Mouse (Mus musculus) embryo, embryonic 10 days (tissue): ENCODE data around the gene Nxt2.
"Not testable (repeated sequence)": the region's sequence is repeated elsewhere in the genome, so short reads cannot be mapped to it uniquely, and the experiment has no call there.

Experiments
- DNase-seq: peaks from one replicate; pipeline ENCODE4 v3.0.0-alpha.2; 2015; ENCODE audit warnings: low spot score

The Nxt2 gene

DNA sequence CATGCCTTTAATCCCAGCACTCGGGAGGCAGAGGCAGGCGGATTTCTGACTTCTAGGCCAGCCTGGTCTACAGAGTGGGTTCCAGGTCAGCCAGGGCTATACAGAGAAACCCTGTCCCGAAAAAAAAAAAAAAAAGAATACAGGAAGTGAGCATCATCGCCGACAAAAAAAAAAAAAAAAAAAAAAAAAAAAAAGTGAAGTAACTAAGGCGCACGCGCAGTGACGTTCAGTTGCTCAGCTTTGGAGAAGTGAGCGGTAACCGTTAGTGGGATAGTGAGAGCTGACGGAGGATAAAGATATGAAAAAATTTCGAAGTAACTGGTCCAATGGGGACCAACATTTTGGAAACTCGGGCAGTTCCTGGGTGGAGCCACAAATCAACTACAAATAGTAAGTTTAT, at the start of gene Nxt2:
TSS of gene Nxt2 (plus strand) at position 229 of the 400 bp plus-strand sequence.
- DNase-seq = no peak

DNA sequence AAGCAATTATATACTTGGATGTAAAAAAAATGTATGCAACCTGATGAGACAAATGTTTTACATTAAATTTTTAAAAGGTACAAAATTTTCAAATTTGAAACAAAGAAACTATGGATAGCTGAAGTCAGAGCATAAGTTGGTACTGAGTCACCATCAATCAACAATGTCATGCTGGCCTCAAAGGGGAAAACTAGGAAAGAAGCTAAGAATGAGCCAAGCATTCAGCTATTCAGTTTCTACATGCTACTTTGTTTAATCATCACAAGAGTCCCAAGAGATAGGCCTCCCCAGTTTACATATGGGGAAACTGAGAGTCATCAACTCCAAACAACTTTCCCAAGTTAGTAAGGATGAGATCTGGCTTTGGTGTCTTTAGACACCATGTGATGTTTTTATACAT, 49.6 kb upstream of the Nxt2 start:
- no peak for DNase-seq

- DNase-seq = no peak
Measured at GRCm38 (mm10) chrX:142182026-142182425, 44.5 kb upstream of the Nxt2 start.

DNA sequence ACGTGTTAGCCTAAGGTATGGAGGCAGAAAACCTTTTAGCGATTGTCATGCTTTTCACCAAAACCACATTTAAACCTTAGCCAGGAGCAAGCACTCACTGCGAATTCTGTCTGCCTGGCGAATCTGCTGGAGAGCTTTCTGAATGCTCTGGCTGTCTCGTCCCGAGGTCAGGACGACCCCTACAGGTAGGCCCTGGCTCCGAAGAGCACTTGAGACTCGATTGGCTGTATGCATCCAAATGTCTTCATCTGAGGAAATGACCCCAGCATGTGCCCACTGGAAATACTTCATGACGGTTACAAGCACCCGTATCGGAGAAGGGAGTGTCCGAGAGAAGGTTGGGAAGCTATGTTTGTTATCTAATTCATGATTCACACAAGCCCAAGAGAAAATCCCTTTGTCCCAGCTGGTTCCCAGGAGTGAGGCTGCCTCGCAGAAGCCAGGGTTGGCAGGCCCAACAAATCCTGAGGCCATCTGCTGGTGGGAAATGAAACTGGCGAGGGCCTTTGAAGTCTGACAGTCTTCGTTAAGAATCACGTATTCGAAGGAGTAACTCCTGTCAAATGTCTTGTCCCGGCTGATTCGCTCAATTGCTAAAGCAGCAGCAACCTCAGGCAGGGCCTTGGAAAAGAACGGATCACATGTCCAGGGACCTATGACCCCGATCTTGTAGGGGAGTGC, 37.4 kb upstream of the Nxt2 start:
- DNase-seq = peak; percentile 72

GRCm38 (mm10) chrX:142190355-142190754, 36.2 kb upstream of the Nxt2 start:
- no peak for DNase-seq

GRCm38 (mm10) chrX:142194420-142194819, 32.1 kb upstream of the Nxt2 start:
- no peak for DNase-seq

- no peak for DNase-seq
Measured at GRCm38 (mm10) chrX:142195551-142195950, 31.0 kb upstream of the Nxt2 start.

DNA sequence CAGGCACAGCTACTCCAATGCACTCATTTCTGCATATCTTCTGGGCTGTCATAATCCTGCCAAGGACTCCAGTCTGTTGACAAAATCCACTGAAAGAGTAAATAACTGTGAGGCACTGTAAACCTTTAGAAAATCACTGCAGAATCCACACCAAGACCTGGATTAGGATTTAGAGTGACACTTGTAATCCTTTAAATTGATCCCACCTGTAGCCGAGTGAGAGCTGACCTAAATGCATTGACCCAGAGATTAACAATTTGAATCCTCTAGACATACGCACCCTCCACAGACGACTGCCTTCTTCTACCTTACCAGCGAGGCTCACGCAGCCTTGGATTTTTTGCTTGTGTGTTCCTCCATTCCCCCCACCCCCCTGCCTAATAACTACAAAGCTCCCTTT, 29.7 kb upstream of the Nxt2 start, which contains the start of gene Gucy2f:
TSS of gene Gucy2f (minus strand) at position 101 of the 400 bp plus-strand sequence.
- no peak for DNase-seq

GRCm38 (mm10) chrX:142200295-142200694, 26.3 kb upstream of the Nxt2 start:
- DNase-seq = peak; percentile 52

DNA sequence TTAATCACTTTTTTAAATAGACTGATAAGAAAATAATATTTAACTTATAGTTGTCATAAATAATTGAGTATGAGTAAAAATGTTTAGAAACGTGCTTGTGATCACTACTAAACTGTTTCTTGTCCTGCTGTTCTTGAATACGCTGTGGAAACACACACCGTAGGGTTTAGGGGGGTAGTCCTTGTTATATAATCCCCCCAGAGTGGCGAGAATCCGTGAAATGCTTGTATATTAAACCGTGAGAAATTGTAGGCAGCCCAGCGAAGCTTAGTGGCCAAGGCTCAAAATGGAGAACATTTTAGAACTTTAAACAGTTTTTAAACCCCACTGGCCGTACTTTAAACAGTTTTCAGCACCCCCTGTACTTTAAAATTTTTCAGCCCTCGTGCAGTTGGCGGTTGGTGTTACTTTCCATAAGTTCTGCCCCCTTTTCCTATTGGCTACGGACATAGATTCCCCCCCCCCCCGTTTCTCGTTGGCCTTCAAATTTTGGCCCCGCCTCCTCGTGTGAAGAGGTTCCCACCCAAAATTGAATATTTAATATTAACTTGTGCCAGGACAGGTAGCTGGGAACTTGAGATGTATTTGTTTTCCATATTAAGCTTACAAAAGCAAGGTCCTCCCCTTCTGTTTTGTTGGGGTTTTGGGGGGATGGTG, 956 bp downstream of the Nxt2 start:
- peak; percentile 59 for DNase-seq

DNA sequence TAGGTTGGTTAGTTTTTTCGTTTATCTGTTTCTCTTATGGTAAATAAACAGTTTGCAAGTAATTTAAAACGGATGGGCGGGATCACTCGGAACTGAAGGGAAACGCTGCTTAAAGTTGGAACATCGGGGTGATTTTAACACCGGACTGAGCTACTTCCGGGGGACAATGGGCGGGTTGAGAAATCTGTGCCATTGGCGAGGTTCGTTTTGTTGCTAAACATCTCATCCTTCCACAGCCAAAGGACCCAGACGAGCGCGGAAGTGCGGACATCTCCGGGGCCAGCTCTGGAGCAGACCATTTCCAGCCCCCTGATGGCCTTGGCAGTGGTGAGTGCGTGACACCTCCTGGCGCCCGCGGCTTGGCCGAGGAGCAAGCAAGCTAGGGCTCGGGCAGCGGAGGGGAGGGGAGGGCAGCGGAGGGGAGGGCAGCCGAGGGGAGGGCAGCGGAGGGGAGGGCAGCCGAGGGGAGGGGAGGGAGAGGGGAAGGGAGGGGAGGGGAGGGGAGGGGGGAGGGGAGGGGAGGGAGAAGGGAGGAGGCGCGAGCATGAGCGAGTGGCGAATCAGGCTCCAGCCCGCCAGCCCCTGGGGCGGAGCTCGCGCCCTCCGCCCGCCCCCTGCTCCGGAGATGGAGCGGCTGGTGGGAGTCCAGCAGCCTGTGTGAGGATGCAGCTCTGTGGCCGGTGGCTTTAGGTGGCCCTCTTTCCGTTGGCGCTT, 1.6 kb downstream of the Nxt2 start:
- peak; percentile 71 for DNase-seq

- DNase-seq = no peak
Measured at GRCm38 (mm10) chrX:142228769-142229158, 2.2 kb downstream of the Nxt2 start.

DNA sequence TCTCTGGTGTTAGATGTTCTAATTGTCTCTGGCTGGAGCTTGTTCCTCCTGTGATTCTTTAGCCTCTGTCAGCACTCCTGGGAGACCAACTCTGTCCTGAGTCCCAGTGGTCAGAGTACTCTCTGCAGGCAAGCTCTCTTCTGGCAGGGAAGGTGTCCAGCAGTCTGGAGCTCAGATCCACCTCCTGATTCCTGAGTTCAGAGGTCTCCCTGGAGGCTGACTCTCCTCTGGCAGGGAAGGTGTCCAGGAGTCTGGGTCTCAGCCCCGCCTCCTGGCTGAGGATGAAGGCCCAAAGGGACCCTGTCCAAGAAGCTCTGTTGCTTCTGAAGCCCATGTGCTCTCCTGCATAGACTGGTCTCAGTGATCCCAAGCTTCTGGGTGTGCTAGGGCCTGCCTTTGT, 9.6 kb downstream of the Nxt2 start:
- DNase-seq = not testable (repeated sequence)

DNA sequence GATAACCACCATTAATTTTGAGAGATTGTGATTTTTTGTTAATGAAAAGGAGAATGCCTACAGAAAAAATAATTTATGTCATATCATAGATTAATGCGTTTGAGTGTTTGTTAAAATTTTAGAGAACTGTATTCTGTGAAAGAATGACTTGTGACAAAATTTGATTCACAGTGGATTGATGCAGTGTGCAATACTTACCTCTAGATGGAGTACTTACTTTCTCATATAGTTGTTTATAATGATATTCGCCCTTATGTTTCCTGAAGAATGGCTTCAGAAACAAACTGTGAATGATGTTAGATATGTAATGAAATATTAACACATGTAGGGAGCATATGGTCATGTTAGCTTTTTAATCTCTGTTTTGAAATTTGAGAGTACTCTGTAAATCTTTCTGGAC, 10.5 kb downstream of the Nxt2 start:
- peak; percentile 4 for DNase-seq

GRCm38 (mm10) chrX:142245682-142246327, 19.2 kb downstream of the Nxt2 start:
- no peak for DNase-seq

DNA sequence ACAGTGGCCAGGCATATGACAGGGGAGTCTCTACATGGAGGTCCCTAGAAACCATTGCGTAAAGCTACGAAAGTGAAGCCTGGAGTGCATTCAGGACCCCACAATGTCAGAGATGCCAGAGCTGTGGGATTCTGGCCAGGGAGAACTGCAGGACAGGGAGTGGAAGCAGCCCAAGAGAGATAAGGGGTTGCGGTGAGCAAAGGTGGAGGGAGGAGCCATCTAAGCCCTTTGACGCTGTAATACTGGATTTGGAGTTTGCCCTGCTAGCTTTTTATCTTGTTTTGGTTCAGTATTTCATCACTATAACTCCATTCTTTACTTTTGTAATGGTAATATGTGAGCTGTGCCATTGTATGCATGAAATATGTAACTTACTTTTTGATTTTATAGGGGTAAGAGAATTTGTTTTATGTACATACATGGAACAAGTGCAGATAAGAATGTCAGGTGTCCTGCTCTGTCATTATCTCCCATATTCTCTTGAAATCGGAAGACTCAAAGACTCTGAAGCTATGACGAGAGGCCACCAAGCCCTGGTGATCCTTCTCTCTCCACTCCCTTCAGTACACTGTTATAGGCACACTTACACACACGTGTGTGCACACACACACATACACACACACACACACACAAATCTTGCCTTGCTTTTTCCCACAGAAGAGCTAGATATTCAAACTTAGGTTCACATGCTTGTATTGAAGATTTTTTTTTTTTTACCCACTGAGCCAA, 23.6 kb downstream of the Nxt2 start:
- no peak for DNase-seq

GRCm38 (mm10) chrX:142276031-142276430, 49.5 kb downstream of the Nxt2 start:
- DNase-seq = no peak

- no peak for DNase-seq
Measured at GRCm38 (mm10) chrX:142276573-142276972, 50.0 kb downstream of the Nxt2 start.

GRCm38 (mm10) chrX:142285905-142286304, 59.3 kb downstream of the Nxt2 start:
- peak; percentile 15 for DNase-seq
